Mouse (Mus musculus): ENCODE measurements around the gene Slc6a3. TPM values are rescaled to one million over a fixed set of nuclear protein-coding genes. Genes with fewer than 3 reads are reported as not detected.
A peak's percentile ranks its signal among the peaks of the same experiment; 100 is the strongest.

Slc6a3 gene
- polyA plus RNA-seq, 1 experiment = 0.96 TPM

GRCm38 (mm10) chr13:73575051-73575450, 38.5 kb downstream of the Slc6a3 start:
- Histone ChIP-seq H3K27me3 (replicated peaks) (peaks cover 26% of the 10 kb centered on the region), H3K36me3 (replicated peaks; ENCODE audit: low read length) (peaks cover 40% of the 10 kb centered on the region), H3K4me3 (replicated peaks) (no peak overlapping the region), H3K4me1 (peaks cover 3% of the 10 kb centered on the region; the same call in 1 of the 2 replicates), H3K9me3 (no peaks in the 10 kb centered on the region)
- TF ChIP-seq GATA1 (IDR thresholded peaks at IDR 0.05; ENCODE audit: borderline replicate concordance, low read length) (no peak), FLI1 (IDR thresholded peaks at IDR 0.05; ENCODE audit: low read length) (no peak)

GRCm38 (mm10) chr13:73577277-73577676, 40.7 kb downstream of the Slc6a3 start:
- H3K9me3 ChIP-seq = no peaks in the 10 kb centered on the region
- H3K4me1 ChIP-seq = no peaks in the 10 kb centered on the region
- H3K36me3 ChIP-seq (replicated peaks; ENCODE audit: low read length) = peaks cover 25% of the 10 kb centered on the region
- TF ChIP-seq GATA1 (IDR thresholded peaks at IDR 0.05; ENCODE audit: borderline replicate concordance, low read length) (no peak), FLI1 (IDR thresholded peaks at IDR 0.05; ENCODE audit: low read length) (no peak)
- no peak overlapping the region for H3K4me3 ChIP-seq (replicated peaks)
- H3K27me3 ChIP-seq (replicated peaks) = peaks cover 31% of the 10 kb centered on the region

GRCm38 (mm10) chr13:73591488-73591887, 54.9 kb downstream of the Slc6a3 start:
- H3K36me3 ChIP-seq (replicated peaks; ENCODE audit: low read length) = no peaks in the 10 kb centered on the region
- peaks cover 10% of the 10 kb centered on the region for H3K9me3 ChIP-seq
- H3K4me3 ChIP-seq (replicated peaks) = no peak overlapping the region
- peaks cover 10% of the 10 kb centered on the region for H3K4me1 ChIP-seq
- TF ChIP-seq GATA1 (IDR thresholded peaks at IDR 0.05; ENCODE audit: borderline replicate concordance, low read length) (no peak), FLI1 (IDR thresholded peaks at IDR 0.05; ENCODE audit: low read length) (no peak)
- H3K27me3 ChIP-seq (replicated peaks) = peaks cover 34% of the 10 kb centered on the region

- TF ChIP-seq FLI1 (IDR thresholded peaks at IDR 0.05; ENCODE audit: low read length) (no peak), GATA1 (IDR thresholded peaks at IDR 0.05; ENCODE audit: borderline replicate concordance, low read length) (no peak)
- no peak overlapping the region for H3K4me3 ChIP-seq (replicated peaks)
- peaks cover 31% of the 10 kb centered on the region for H3K27me3 ChIP-seq (replicated peaks)
- no peaks in the 10 kb centered on the region for H3K36me3 ChIP-seq (replicated peaks; ENCODE audit: low read length)
- peaks cover 10% of the 10 kb centered on the region for H3K9me3 ChIP-seq
- peaks cover 10% of the 10 kb centered on the region for H3K4me1 ChIP-seq
Observed at GRCm38 (mm10) chr13:73592546-73592945, 56.0 kb downstream of the Slc6a3 start.

- H3K27me3 ChIP-seq (replicated peaks) = peaks cover 21% of the 10 kb centered on the region
- peaks cover 37% of the 10 kb centered on the region for H3K4me1 ChIP-seq
- H3K9me3 ChIP-seq = peaks cover 8% of the 10 kb centered on the region
- TF ChIP-seq GATA1 (IDR thresholded peaks at IDR 0.05; ENCODE audit: borderline replicate concordance, low read length) = no peak
- TF ChIP-seq FLI1 (IDR thresholded peaks at IDR 0.05; ENCODE audit: low read length) = no peak
- H3K4me3 ChIP-seq (replicated peaks) = peak overlapping the region; percentile 5
- no peaks in the 10 kb centered on the region for H3K36me3 ChIP-seq (replicated peaks; ENCODE audit: low read length)
Observed at GRCm38 (mm10) chr13:73596276-73596675, 59.7 kb downstream of the Slc6a3 start.

- H3K27me3 ChIP-seq (replicated peaks) = peaks cover 4% of the 10 kb centered on the region
- H3K4me3 ChIP-seq (replicated peaks) = no peak overlapping the region
- no peaks in the 10 kb centered on the region for H3K9me3 ChIP-seq
- H3K4me1 ChIP-seq = peaks cover 57% of the 10 kb centered on the region
- TF ChIP-seq FLI1 (IDR thresholded peaks at IDR 0.05; ENCODE audit: low read length) (no peak), GATA1 (IDR thresholded peaks at IDR 0.05; ENCODE audit: borderline replicate concordance, low read length) (no peak)
- H3K36me3 ChIP-seq (replicated peaks; ENCODE audit: low read length) = no peaks in the 10 kb centered on the region
Observed at GRCm38 (mm10) chr13:73600217-73600616, 63.7 kb downstream of the Slc6a3 start.

- no peak for TF ChIP-seq FLI1 (IDR thresholded peaks at IDR 0.05; ENCODE audit: low read length)
- TF ChIP-seq GATA1 (IDR thresholded peaks at IDR 0.05; ENCODE audit: borderline replicate concordance, low read length) = no peak
- Histone ChIP-seq H3K4me3 (replicated peaks) (peak overlapping the region; percentile 99), H3K27me3 (replicated peaks) (no peaks in the 10 kb centered on the region), H3K36me3 (replicated peaks; ENCODE audit: low read length) (peaks cover 28% of the 10 kb centered on the region), H3K4me1 (peaks cover 69% of the 10 kb centered on the region), H3K9me3 (no peaks in the 10 kb centered on the region)
Observed at GRCm38 (mm10) chr13:73603046-73603445, 66.5 kb downstream of the Slc6a3 start.

GRCm38 (mm10) chr13:73603522-73604155, 67.1 kb downstream of the Slc6a3 start, which contains the start of gene Clptm1l:
Clptm1l (plus strand) TSS chr13:73604006.
- Histone ChIP-seq H3K27me3 (replicated peaks) (no peaks in the 10 kb centered on the region), H3K4me3 (replicated peaks) (peak within 1 kb of the TSS; percentile 99), H3K9me3 (no peaks in the 10 kb centered on the region), H3K4me1 (peaks cover 67% of the 10 kb centered on the region), H3K36me3 (replicated peaks; ENCODE audit: low read length) (peaks cover 34% of the 10 kb centered on the region)
- TF ChIP-seq FLI1 (IDR thresholded peaks at IDR 0.05; ENCODE audit: low read length) (no peak), GATA1 (IDR thresholded peaks at IDR 0.05; ENCODE audit: borderline replicate concordance, low read length) (no peak)

GRCm38 (mm10) chr13:73604156-73604957, 67.8 kb downstream of the Slc6a3 start:
- Histone ChIP-seq H3K9me3 (no peaks in the 10 kb centered on the region), H3K27me3 (replicated peaks) (no peaks in the 10 kb centered on the region), H3K4me3 (replicated peaks) (peak overlapping the region; percentile 99), H3K36me3 (replicated peaks; ENCODE audit: low read length) (peaks cover 41% of the 10 kb centered on the region), H3K4me1 (peaks cover 61% of the 10 kb centered on the region)
- TF ChIP-seq GATA1 (IDR thresholded peaks at IDR 0.05; ENCODE audit: borderline replicate concordance, low read length) = no peak
- no peak for TF ChIP-seq FLI1 (IDR thresholded peaks at IDR 0.05; ENCODE audit: low read length)

- peaks cover 45% of the 10 kb centered on the region for H3K4me1 ChIP-seq
- H3K27me3 ChIP-seq (replicated peaks) = no peaks in the 10 kb centered on the region
- peaks cover 95% of the 10 kb centered on the region for H3K36me3 ChIP-seq (replicated peaks; ENCODE audit: low read length)
- no peaks in the 10 kb centered on the region for H3K9me3 ChIP-seq
- TF ChIP-seq GATA1 (IDR thresholded peaks at IDR 0.05; ENCODE audit: borderline replicate concordance, low read length) (no peak), FLI1 (IDR thresholded peaks at IDR 0.05; ENCODE audit: low read length) (no peak)
- peak overlapping the region; percentile 55 for H3K4me3 ChIP-seq (replicated peaks)
Observed at GRCm38 (mm10) chr13:73618406-73618805, 81.9 kb downstream of the Slc6a3 start.
